Mouse (Mus musculus) heart, postnatal 0 days (tissue): Measurements from ENCODE around the gene 1600014C23Rik.

Source experiments
- CTCF ChIP-seq: IDR thresholded peaks from 2 replicates; pipeline ENCODE4 v1.5.1; 2016; ENCODE audit warnings: antibody characterized with exemption, control low read depth, low read depth
- EP300 ChIP-seq: IDR thresholded peaks from 2 replicates; pipeline ENCODE4 v1.6.1; 2016; ENCODE audit warnings: antibody characterized with exemption, low read depth

GRCm38 (mm10) chr17:45734333-45734732, 689 bp upstream of the 1600014C23Rik start:
- TF ChIP-seq CTCF: 0 out of 2 replicates have a peak, but pooled peaks have one; percentile 12
- no peak for TF ChIP-seq EP300
